Mouse (Mus musculus) gonadal fat pad, adult 2 months (tissue): ENCODE measurements around the gene AI661453. TPM values are rescaled to one million over a fixed set of nuclear protein-coding genes. Genes with fewer than 3 reads are reported as not detected.

Source experiments
- DNase-seq: peaks from one replicate; pipeline ENCODE4 v3.0.0-alpha.2; 2012; ENCODE audit warnings: low read depth
- polyA plus RNA-seq: library from polyadenylated mRNA; depleted of rRNA; stranded (reverse); fragments of >200 nt; gene quantifications from 2 replicates; pipeline ENCODE4 v1.2.3, GENCODE M21; 2012

The AI661453 gene
- polyA plus RNA-seq, 1 experiment = 1.8 TPM

GRCm38 (mm10) chr17:47466284-47466683 lies 29.9 kb downstream of the AI661453 start:
- no peak for DNase-seq

DNA sequence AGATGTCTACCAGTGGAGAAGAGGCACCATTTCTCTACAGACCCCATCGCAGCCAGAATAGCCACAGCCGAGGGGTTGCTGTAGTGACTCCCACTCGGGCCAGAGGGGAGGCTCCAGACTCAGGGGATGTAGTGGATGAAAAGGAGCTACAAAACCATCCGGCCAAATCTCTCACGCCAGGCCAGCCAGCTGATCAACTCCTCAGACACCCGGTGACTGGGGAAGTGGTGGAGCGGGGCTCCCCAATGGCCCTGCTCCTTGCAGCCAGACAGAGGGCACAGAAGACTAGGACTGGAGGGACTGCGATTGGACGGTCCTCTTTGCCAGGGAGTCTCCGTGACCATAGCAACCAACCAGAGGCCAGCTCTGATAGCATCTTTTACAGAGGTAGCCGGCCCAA lies 31.2 kb downstream of the AI661453 start:
- no peak for DNase-seq

GRCm38 (mm10) chr17:47468063-47468462 lies 31.6 kb downstream of the AI661453 start:
- DNase-seq = no peak

GRCm38 (mm10) chr17:47468466-47468865 lies 32.1 kb downstream of the AI661453 start:
- no peak for DNase-seq

- no peak for DNase-seq
Observed at GRCm38 (mm10) chr17:47469642-47470041, 33.2 kb downstream of the AI661453 start.

- no peak for DNase-seq
Observed at GRCm38 (mm10) chr17:47470121-47470520, 33.7 kb downstream of the AI661453 start.

DNA sequence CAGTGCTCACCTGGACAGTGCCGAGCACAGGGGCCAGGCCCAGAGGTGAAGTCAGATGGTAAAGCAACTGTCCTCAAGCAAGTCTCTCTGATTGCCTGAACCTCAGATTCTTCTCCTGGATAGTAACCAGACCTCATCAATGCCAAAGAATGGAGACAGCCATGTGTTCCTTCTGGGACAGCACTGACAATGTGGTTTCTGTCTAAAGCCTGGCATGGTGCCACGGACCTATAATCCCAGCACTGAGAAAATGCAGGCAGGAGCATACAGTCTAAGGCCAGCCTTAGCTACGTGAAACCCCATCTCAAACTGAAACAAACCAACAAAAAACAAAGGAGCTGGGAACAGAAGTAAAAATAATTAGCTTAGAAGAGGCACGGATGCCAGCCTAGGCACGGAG lies 34.3 kb downstream of the AI661453 start:
- no peak for DNase-seq

DNA sequence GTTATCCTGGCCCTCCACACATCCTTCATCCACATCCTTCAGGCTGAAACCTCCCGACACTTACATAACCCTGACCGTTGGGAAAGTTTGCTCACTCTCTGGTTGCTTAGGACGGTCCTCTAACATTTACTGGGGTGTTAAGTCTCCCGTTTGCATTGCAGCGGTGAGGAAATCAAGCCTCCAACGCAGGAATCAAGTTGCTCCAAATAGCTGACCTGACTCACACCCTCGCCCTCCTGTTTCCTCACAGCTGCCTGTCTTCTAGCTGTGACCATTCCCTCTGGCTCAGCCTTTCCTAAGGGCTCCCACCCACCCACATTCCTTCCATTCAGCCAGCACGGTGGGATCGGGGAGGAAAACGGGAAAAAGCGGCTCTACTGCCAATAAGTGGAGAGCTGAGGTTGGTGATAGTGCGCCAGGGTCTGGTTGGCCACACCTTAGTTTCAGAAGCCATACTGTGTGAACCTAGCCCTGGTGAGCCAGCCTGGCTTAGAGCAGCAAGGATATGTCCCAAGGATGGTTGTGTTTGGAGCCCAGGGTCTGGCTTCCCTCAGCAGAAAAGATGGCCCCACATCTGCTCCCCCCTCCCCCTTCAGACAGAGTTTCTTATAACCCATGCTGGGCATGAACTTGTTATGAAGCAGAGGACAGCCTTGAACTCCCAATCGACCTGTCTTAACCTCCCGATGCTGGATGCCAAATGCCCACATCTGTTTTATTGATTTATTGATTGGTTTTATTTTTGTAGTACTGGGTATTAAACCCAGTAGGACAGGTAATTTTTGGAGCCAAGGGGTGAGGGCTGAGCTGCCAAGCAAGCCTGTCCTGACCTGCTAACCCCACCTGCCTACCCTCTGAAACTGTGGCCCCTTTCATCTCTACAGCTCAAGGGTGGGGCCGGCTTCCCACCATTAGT lies 36.3 kb downstream of the AI661453 start:
- DNase-seq = no peak

GRCm38 (mm10) chr17:47473434-47473974 lies 37.1 kb downstream of the AI661453 start:
- no peak for DNase-seq

DNA sequence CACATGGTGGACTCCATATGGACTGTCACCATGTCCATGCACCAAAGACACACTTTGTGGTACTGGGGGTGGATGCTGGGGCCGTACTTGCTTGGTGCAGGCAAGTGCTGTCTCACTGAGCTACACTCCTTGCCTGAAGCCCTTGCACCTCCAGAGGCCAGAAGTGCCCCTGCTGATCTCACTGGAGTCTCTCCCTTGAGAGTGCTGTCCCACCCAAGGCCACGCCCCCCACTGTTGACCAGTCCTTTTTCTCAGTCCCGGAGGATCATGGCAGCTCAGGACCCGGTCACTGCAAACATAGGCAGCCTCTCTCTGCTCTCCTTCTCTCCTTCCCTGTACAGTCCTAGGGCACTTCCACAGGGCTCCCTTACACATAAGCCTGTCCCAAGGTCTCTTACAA lies 37.8 kb downstream of the AI661453 start:
- no peak for DNase-seq

GRCm38 (mm10) chr17:47475181-47475580 lies 38.8 kb downstream of the AI661453 start:
- no peak for DNase-seq

DNA sequence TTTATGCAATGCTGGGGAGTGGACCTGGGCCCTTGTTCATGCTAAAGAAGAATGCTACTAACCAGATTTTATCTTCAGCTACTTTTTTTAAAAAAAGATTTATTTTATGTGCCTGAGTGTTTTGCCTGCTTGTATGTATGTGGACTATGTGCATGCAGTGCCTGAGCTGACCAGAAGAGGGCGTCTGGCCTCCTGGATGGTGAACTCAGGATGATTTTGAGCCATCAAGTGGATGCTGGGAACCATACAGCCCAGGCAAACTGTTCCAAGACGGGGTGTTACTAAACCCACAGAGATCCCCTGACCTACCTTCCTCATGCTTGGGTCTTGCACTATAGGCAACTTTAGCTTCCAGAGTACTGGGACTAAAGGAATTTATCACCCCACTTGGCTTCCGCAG lies 39.3 kb downstream of the AI661453 start:
- DNase-seq = no peak

DNA sequence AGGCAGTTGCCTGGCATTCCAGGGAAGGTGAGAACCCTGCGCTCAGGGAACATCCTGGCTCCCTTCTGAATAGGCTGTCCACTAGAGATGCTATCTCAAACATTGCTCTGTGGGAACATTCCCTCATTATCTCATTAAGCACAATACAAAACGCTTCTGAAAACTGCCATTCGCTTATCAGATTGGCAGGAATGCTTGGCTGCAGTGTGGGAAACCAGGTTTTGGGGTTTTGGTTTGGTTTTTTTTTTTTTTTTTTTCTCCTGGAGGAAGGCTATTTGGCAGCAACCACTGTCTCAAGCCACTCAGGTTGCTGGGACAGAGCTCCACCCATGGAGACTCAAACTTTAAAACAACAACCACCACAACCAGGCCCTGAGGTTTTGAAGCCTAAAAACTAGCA lies 43.5 kb downstream of the AI661453 start:
- DNase-seq = no peak

GRCm38 (mm10) chr17:47482401-47482800 lies 46.0 kb downstream of the AI661453 start:
- no peak for DNase-seq

- no peak for DNase-seq
Observed at GRCm38 (mm10) chr17:47484241-47484921, 48.0 kb downstream of the AI661453 start.

- DNase-seq = no peak
Observed at GRCm38 (mm10) chr17:47484993-47485392, 48.6 kb downstream of the AI661453 start.

DNA sequence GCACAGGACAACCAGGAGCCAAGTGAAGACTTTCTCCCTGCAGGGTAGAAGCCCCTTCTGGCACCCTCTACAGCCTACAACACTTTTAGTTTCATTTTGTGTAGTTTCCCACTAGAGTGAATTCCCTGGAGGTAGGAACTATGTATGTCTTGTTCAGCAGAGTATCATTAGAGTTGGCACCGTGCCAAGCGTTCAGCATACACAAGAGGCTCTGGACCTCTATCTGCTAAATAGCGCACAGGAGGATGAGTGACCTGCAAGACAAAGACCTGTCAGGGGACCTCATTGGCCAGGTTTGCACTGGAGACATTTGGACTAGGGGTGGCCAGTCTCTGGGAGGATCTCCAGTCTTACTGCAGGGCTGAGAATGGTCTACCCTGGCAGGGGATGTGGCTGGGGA lies 49.4 kb downstream of the AI661453 start:
- DNase-seq = no peak

- DNase-seq = no peak
Observed at GRCm38 (mm10) chr17:47490791-47491190, 54.4 kb downstream of the AI661453 start.

DNA sequence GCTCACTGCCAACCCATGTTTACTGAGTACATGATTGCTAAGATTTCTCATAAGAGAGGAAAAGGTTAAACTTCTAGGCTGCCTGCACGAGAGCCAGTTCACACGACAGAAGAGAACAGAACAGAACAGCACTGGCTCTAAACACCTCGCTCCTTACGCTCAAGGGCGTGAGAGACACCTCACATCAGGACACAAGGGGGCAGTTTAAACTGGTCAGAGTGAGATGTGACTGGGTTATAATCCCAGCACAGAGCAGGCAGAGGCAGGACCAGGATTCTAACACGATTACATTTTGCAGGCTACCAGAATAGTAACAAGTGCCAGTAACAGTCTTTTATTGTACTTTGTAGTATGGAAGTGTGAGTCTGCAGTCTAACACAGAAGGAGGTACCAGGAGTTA lies 56.3 kb downstream of the AI661453 start:
- DNase-seq = no peak

DNA sequence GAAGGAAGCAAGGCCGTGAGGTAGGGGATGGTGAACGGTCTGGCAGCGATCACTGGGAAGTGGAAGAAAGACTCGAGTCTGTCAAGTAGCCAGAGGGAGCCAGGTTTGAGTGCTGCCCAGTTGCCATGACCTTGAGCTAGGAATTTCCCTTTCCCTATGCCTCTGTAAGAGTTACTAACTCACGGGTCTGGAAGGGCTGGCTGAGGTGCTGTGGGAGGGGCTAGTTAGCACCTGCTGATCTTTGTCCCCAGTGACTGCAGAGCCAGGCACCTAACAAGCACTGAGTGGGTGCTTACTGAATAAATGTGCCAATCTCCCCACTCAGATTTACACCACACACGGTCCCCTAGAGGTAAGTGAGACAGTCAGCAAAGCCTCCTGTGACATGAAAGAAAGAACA lies 57.2 kb downstream of the AI661453 start:
- no peak for DNase-seq

DNA sequence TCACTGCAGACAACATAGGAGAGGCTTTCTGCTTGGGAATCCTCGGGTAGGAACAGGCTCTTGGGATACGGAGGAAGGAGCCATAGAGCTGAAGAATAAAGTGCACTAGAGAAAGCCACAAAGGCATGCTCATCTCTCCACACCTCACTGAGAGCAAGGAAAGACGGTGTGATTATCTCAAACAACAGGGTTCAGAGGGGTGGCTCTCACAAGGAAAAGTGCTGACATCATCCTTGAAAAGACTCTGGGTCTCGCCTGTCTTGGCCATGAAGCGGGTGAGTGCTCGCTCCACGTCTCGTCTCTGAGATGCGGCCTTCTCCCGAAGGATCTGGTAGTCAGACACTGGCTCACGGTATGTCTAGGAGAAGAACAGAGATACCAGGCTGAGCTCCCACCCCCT lies 57.7 kb downstream of the AI661453 start:
- no peak for DNase-seq

DNA sequence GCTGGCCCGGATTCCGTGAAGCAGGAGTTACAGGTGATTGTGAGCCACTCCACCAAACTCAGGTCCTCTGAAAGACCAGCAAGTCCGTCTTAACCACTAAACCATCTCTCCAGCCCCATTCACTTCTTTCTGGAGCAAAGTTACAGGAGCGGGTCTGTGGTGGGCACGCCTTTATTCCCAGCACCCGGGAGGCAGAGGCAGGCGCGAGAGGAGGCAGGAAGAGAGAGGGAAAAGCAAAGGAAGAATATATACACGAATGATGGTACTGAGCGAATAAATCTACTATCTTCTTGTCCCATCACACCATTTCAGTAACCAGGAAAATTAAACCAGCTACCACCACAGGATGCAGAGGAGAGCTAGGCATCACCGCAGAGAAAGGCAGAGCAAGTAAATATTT lies 65.1 kb downstream of the AI661453 start:
- no peak for DNase-seq
